Mouse (Mus musculus) cerebellum, adult 11-12 months (tissue): ENCODE results near the gene Eral1.
A peak's percentile ranks its signal among the peaks of the same experiment; 100 is the strongest.

Source experiments
- DNase-seq: peaks from one replicate; pipeline ENCODE4 v3.0.0; 2022

The Eral1 gene

GRCm38 (mm10) chr11:78079961-78080921 is at the start of gene Eral1:
Gene Eral1, minus strand, starts transcription at chr11:78080383.
- peak; percentile 78 for DNase-seq

DNA sequence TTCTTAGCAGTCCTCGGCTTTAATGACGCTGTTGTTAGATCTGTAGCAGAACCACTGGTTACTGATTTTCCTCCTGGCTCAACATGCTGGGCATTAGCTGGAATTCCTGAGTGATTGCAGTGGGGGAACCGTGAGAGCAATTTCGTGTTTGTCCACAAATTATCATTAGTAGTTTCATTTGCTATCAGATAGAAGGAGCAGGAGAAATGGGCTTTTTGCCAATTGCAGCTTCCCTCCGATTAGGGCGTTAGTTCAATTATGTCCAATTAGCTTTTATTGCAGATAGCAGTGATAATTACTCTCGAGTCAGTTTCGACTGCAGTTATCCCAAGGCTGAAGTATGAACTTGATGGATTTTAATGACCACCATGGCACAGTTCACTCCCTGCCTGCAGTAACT is 49.3 kb upstream of the Eral1 start:
- no peak for DNase-seq

DNA sequence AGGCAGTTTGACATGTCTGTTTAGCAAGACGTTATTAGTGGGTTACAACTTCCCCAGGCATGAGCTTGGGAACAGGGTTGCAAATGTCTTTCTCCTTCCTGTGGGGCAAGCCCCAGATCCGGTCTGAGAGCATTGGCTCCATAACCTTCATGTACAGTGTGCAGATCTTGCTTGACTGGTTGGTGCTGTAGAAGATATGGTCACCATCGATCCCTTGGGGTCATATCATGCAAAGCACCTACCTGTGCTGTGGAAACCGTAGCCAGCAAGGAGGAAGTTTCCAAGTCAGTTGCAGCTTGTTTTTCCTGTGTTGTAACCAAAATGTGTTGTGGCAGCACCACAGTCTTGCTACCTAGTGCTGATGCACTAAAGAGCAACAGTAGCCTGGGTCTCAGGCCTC is 46.6 kb upstream of the Eral1 start:
- DNase-seq = no peak

GRCm38 (mm10) chr11:78125691-78126090 is 45.5 kb upstream of the Eral1 start:
- DNase-seq = no peak

DNA sequence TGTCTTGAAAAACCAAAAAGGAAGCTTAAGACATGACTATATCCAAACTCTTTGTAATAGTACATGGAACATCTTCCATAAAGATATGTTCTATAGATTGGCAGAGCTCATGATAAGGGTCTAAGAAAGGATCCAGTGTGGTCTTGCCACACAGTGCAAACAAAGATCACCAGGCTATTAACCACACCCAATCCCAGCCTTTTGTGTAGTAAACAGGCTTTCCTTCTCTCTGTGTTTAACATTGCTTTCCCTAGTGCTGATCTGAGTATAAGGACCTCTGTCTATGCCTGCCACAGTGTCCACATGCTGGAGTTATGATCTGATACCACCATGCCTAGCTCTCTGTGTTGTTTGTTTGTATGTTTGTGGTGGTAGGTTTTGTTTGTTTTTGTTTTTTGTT is 43.6 kb upstream of the Eral1 start:
- DNase-seq = no peak

DNA sequence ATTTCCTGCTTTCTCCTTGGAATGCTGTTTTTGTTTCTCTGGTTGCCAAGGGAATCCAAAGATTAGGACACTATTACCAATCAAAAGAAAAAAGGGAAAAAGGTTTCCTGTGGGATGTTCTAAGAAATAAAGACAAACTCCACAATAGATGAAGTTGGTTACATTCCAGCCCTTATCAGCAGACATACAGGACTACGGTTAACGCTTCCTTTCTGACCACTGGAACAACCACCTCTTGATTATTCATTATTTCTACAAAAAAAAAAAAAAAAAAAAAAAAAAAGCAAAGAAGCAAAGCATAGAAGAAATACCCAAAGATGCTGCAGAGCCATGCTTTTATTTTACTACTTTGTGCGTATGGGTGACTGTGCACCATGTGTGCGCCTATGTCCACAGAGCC is 42.6 kb upstream of the Eral1 start:
- DNase-seq = no peak

- peak; percentile 32 for DNase-seq
Measured at GRCm38 (mm10) chr11:78121176-78121575, 41.0 kb upstream of the Eral1 start.

DNA sequence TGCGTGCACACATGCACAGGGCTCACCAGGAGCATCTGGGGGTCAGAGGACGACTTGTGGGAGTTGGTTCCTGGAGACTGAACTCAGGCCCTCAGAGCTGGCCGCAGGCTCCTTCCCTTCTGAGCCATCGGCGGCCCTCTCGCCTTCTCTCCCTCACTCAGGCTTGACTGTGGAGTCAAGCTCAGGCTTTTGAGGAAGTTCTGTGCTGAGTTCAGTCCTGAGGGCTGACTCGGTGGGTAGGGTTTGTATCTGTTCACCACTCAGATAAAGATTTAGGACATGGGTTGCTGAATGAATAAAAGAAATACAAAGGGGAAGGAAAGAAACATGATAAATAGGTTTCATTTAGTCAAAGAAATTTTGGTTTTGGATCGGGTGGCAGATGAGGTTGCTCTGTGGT is 39.7 kb upstream of the Eral1 start:
- DNase-seq = no peak

GRCm38 (mm10) chr11:78118467-78118866 is 38.3 kb upstream of the Eral1 start:
- DNase-seq = no peak

GRCm38 (mm10) chr11:78116146-78116410 is 35.9 kb upstream of the Eral1 start:
- DNase-seq = no peak

GRCm38 (mm10) chr11:78115367-78116145 is 35.4 kb upstream of the Eral1 start:
- DNase-seq = peak; percentile 96

DNA sequence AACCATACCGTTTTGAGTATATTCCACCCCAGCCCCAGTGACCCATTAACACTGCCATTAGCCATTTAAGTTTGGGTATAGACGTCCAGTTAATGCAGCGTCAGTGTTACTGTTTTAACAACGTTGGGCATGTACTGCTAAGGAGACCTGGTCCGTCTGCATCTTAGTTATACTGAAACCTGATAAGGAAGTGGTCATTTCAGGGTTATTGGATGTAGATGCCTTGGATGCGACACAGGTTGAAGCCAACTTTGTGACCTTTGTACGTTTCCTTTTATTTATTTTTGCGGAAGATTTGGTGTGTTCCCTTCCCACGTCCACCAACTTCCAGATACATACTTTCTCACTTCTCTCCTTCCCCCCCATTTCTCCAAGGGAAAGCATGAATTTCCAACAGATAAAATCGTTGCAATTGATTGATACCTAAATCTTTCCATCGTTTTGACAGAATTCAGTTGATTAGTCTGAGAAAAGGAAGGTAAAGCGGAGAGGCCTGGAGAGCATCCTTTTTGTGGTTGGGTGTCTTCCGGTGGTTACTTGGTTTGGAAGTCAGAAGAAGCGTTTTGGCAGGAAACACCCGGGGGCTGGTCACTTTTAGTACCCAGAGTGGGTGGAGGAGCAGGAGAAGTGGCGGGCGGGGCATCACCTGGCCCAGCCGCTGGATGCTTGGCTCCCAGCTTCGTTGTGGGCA is 34.6 kb upstream of the Eral1 start:
- no peak for DNase-seq

DNA sequence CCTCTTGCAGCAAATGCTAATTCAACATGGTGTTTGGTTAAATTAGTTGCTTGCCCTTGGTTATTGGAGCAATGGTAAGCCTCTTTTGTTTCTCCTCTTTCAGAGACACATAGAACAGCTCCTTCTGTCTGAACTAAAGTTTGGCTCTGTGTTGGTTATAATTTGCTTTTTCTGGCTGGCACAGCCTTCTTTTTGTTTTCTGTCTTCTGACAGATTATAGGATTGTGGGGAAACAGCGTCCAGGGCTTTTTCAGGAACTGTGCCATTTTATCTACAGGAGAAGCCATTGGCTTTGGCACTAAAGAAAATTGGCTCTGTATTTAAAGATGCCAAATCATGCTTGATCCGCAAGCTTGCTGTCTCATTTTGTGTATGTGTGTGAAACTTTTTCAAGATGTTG is 33.4 kb upstream of the Eral1 start:
- no peak for DNase-seq

DNA sequence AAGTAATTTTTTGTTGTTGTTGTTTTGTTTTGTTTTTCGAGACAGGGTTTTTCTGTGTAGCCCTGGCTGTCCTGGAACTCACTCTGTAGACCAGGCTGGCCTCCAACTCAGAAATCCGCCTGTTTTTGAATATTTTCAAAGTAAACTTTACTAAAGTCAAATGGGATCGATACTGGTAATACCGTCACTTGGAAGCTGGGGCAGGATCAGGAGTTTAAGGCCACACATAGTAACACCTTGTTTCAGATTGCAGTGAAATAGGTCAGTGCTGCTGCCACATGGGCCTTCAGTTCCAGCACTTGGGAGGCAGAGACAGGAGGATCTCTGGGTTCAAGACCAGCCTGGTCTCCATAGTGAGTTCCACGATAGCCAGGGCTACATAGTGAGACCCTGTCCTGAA is 24.3 kb upstream of the Eral1 start:
- DNase-seq = no peak

DNA sequence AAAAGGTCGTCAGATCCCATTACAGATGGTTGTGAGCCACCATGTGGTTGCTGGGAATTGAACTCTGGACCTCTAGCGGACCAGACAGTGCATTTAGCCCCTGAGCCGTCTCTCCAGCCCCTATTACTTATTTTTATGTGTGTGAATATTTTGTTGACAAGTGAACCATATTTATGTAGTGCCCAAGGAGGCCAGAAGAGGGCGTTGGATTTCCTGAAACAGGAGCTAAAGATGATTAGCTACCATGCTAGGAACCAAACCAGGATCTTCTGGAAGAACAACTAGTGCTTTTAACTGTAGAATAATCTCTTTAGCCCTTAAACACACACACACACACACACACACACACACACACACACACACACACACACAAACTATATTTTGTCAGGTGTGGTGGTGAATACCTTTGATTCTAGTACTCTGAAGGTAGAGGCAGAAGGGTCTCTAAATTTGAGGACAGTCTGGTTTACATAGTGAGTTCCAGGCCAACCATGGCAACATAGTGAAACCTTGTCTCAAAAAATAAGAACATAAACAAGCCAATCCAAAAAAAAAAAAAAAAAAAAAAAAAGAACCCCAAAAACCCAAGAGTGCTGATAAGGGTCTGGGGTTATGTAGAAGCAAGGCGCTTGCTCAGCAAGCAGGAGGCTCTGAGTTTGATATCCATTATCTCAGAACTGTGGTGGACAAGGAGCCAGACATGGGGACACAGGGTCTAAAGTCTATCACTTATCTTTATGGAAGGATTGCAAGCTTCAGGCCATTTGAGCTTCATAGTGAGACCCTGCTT is 23.0 kb upstream of the Eral1 start:
- DNase-seq = no peak

DNA sequence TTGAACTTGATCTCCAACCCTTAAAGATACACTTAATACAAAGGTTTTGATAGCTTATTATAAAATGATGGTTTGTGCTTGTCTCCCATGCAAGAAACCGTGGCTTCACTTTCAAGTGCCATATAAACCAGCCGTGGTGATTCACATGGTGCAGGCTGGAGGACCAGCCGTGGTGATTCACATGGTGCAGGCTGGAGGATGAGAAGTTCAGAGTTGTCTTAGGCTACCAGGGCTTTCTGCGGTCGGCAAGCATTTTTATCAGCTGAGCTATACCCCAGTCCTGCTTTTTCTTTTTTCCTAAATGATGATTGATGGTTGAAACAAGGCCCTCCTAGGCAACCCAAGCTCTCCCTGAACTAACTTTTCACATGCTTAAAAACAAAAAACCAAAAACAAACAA is 22.0 kb upstream of the Eral1 start:
- no peak for DNase-seq

GRCm38 (mm10) chr11:78100746-78101145 is 20.6 kb upstream of the Eral1 start:
- DNase-seq = no peak

DNA sequence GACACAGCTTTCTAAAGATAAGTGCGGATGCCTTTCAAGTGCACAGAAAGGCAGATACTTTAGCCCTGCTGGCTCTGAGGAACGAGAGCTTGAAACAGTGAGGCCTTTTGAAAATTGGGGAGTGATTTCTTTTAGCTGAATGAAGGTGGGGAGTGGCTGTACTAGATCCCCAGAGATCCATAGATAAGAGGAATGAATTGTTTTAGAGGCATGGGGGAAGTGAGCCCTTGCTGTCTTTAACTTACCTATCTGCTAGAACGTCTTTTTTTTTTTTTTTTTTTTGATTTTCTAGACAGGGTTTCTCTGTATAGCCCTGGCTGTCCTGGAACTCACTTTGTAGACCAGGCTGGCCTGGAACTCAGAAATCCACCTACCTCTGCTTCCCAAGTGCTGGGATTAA is 16.9 kb upstream of the Eral1 start:
- no peak for DNase-seq

DNA sequence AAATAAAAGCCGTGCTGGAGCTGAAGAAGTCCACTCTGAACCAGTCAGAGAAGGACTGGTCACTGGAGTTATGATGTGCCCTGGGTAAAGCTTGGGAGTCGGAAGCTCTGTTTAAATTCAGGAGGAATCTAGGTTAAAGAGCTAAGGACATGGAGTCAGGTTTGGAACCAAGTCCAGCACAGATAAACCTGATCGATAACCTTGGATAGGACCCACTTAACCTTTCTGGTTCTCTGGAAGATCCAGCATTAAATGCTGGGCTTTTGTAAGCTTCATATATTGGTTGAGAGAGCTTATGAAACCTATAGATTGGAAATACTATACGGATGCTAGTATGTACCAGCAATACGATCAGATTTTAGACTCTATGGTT is 14.9 kb upstream of the Eral1 start:
- DNase-seq = no peak

DNA sequence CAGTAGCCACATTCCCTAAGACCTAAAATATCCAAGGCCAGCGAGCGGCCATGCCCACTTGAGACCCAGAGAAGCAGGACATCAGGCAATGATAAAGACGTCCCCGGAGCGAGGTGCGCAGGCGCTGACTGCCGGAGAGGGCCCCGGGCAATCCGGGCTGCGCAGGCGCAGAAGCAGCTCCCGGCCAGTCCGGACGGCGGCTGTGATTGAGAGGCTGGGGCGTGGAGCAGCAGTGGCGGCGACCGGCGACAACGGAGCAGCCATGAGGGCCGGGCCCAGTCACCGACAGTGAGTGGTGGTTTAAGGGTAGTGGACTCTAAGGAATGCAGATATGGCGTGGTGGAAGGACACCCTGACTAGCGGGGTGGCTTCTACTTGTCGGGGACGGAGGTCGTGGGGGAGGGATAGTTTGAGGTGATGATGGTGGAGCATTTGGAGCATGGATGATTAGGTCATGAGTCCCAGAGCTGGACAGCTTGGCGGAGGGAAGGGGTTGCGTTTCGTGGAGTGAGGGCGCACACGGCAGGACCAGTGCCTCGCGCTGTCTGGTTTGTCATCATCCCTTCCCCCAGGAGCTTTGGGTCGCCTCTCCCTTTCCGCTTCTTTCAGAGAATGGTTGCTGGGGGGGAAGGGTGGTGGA is 14.4 kb upstream of the Eral1 start, which contains the start of gene Fam222b:
Fam222b (plus strand) TSS at position 157 of the 640 bp plus-strand sequence.
- peak; percentile 94 for DNase-seq

DNA sequence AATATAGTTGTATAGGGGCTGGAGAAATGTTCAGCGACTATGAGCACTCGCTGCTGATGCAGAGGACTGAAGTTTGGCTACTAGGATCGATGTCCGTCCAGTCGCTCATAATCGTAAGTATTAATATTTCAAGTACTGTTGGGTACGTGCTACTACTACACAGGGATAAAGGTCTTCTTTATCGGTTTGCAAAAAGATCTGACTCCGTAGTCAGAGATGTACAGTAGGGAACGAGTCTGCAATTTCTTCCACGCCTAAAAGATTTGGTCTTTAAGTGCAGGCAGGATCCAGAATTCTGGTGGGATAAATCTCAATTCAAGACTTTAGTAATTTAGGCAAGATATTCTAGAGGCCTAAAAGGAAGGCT is 13.9 kb upstream of the Eral1 start:
- no peak for DNase-seq

GRCm38 (mm10) chr11:78087756-78088281 is 7.6 kb upstream of the Eral1 start:
- no peak for DNase-seq
